Mouse (Mus musculus) testis, postnatal 14 days (tissue): ENCODE measurements at regions not wholly inside any gene's neighbourhood (a gene's known extent, or its start where the extent isn't known, plus 50 kb on each side); places are given as distances from the start of the nearest gene placed in this dataset.

Experiments used
- DNase-seq: peaks from one replicate; pipeline ENCODE4 v3.0.0; 2021; ENCODE audit warnings: low spot score

- DNase-seq: no peak
Observed at GRCm38 (mm10) chr17:48592457-48592856, 137.8 kb downstream of the Unc5cl start.

GRCm38 (mm10) chr17:48595418-48595963 lies 140.8 kb downstream of the Unc5cl start:
- DNase-seq: no peak

GRCm38 (mm10) chr17:48596406-48596805 lies 141.7 kb downstream of the Unc5cl start:
- no peak for DNase-seq

GRCm38 (mm10) chr17:48597301-48597700 lies 142.6 kb downstream of the Unc5cl start:
- no peak for DNase-seq

- no peak for DNase-seq
Observed at GRCm38 (mm10) chr17:48598471-48599141, 143.9 kb downstream of the Unc5cl start.

GRCm38 (mm10) chr17:48600176-48600575 lies 145.5 kb downstream of the Unc5cl start:
- no peak for DNase-seq

- DNase-seq: no peak
Observed at GRCm38 (mm10) chr17:48602554-48602953, 147.9 kb downstream of the Unc5cl start.

- DNase-seq: no peak
Observed at GRCm38 (mm10) chr17:48606767-48607166, 152.1 kb downstream of the Unc5cl start.

GRCm38 (mm10) chr17:48608315-48608714 lies 153.6 kb downstream of the Unc5cl start:
- DNase-seq: no peak

- no peak for DNase-seq
Observed at GRCm38 (mm10) chr17:48610107-48610506, 155.4 kb downstream of the Unc5cl start.

- no peak for DNase-seq
Observed at GRCm38 (mm10) chr17:48610806-48611205, 156.1 kb downstream of the Unc5cl start.

GRCm38 (mm10) chr17:48613491-48613890 lies 158.8 kb downstream of the Unc5cl start:
- no peak for DNase-seq

GRCm38 (mm10) chr17:48615248-48615647 lies 160.5 kb downstream of the Unc5cl start:
- DNase-seq: no peak

- DNase-seq: no peak
Observed at GRCm38 (mm10) chr17:48616205-48616604, 161.5 kb downstream of the Unc5cl start.

GRCm38 (mm10) chr17:48620896-48621295 lies 166.2 kb downstream of the Unc5cl start:
- DNase-seq: no peak

GRCm38 (mm10) chr17:48621676-48622075 lies 167.0 kb downstream of the Unc5cl start:
- no peak for DNase-seq

GRCm38 (mm10) chr17:48624937-48625336 lies 170.2 kb downstream of the Unc5cl start:
- DNase-seq: no peak

- no peak for DNase-seq
Observed at GRCm38 (mm10) chr17:48625971-48626370, 171.3 kb downstream of the Unc5cl start.

- DNase-seq: no peak
Observed at GRCm38 (mm10) chr17:48639611-48640010, 184.9 kb downstream of the Unc5cl start.

- DNase-seq: no peak
Observed at GRCm38 (mm10) chr17:48643533-48644019, 188.9 kb downstream of the Unc5cl start.

- no peak for DNase-seq
Observed at GRCm38 (mm10) chr17:48645056-48645455, 190.4 kb downstream of the Unc5cl start.

- DNase-seq: no peak
Observed at GRCm38 (mm10) chr17:48646626-48647195, 192.0 kb downstream of the Unc5cl start.

GRCm38 (mm10) chr17:48647431-48647830 lies 192.7 kb downstream of the Unc5cl start:
- no peak for DNase-seq
